ENCODE assay signal across 16 mouse cellular contexts in the genomic region with DNA sequence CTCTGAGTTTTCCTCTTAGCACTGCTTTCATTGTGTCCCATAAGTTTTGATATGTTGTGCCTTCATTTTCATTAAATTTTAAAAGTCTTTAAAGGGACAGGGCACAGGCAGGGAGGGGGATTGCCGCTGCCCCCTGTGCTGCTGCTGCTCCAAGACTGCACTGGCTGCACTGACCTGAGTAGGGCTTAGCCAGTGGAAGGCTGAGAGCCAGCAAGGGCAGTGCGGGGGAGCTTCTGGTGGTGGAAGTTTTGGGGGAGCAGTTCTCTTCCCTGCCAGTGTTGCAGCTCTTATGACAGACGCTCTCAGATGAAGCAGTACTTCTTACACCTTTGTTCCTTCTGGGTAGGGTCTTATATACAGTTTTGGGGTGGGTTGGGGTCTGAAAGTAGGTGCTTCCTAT. TPM values are rescaled to one million over a fixed set of nuclear protein-coding genes. Genes with fewer than 3 reads are reported as not detected.
DNase-seq lines count a peak whose midpoint lies in the region; TF ChIP-seq lines count a peak whose summit lies in the region.
"Had no signal": no experiment of that assay in that cellular context is flagged by ENCODE, and none has a peak within 500 bp of the region (broad histone marks: within the 10 kb centered on the region; RNA-seq: fewer than 3 reads in every experiment).

No protein-coding gene starts in this region.

- peak; percentile 88 for DNase-seq in heart, adult 11 months
- DNase-seq in heart, embryonic 10.5 days (ENCODE audit: low spot score) = no peak
- DNase-seq in spleen, adult 2 months (ENCODE audit: low read depth in 1 of 2, low spot score in 2 of 2) = no peak
- no peak for DNase-seq in spleen, postnatal 4 days (ENCODE audit: low spot score in 2 of 2)
- peak; percentile 37 for DNase-seq in A20 (ENCODE audit: low read depth, low spot score)
- DNase-seq: adrenal gland, adult 8-10 months; adrenal gland, postnatal 25 days; cerebellum, adult 9-11 months; gastrocnemius, postnatal 25 days; heart, adult 2 months had no signal

- no peaks in the 10 kb centered on the region for H3K9me3 ChIP-seq in heart, embryonic 10.5 days
- H3K9me3 ChIP-seq: forebrain, embryonic 10.5 days; forebrain, embryonic 13.5 days; hindbrain, embryonic 12.5 days; hindbrain, embryonic 15.5 days had no signal

- H3K4me1 ChIP-seq in heart, embryonic 10.5 days = peaks cover 32% of the 10 kb centered on the region
- H3K4me1 ChIP-seq in spleen, adult 2 months (ENCODE audit: control insufficient read depth, insufficient read depth, insufficient read length) = peaks cover 7% of the 10 kb centered on the region; the same call in 1 of the 2 replicates
- H3K4me1 ChIP-seq in bone marrow, adult 2 months (ENCODE audit: control insufficient read depth, insufficient read depth, low read length) = peaks cover 7% of the 10 kb centered on the region
- H3K4me1 ChIP-seq: forebrain, embryonic 10.5 days; hindbrain, embryonic 12.5 days had no signal

- WGBS in heart, embryonic 10.5 days = 78% methylated on average over 3 of the region's 3 CpGs
- WGBS in spleen, adult 2 months = 78% methylated on average over 3 of the region's 3 CpGs
- 65% methylated on average over 3 of the region's 3 CpGs for WGBS in bone marrow, adult 2 months

- no peak overlapping the region for H3K27ac ChIP-seq in heart, embryonic 10.5 days
- peak overlapping the region; percentile 35 for H3K27ac ChIP-seq in spleen, adult 2 months (ENCODE audit: insufficient read depth, low read length)
- peak overlapping the region; percentile 43; the same call in 1 of the 2 replicates for H3K27ac ChIP-seq in bone marrow, adult 2 months (ENCODE audit: control insufficient read depth, insufficient read depth, low read depth, low read length, poor library complexity)
- H3K27ac ChIP-seq: forebrain, embryonic 10.5 days; forebrain, embryonic 13.5 days; heart, adult 2 months; hindbrain, embryonic 12.5 days; hindbrain, embryonic 15.5 days had no signal

- no peak for TF ChIP-seq CTCF in spleen, adult 2 months (IDR thresholded peaks at IDR 0.05; ENCODE audit: extremely low read depth, insufficient read depth, insufficient read length, insufficient replicate concordance)
- TF ChIP-seq CTCF in bone marrow, adult 2 months (IDR thresholded peaks at IDR 0.05; ENCODE audit: control insufficient read depth, insufficient read depth, low read length) = no peak

- no peaks in the 10 kb centered on the region for H3K36me3 ChIP-seq in heart, embryonic 10.5 days
- H3K36me3 ChIP-seq in spleen, adult 2 months (ENCODE audit: control insufficient read depth, insufficient read depth, low read length) = no peaks in the 10 kb centered on the region
- H3K36me3 ChIP-seq: hindbrain, embryonic 12.5 days; hindbrain, embryonic 15.5 days had no signal

- no peak overlapping the region for H3K4me3 ChIP-seq in heart, embryonic 10.5 days
- H3K4me3 ChIP-seq in spleen, adult 2 months (ENCODE audit: extremely low read depth, insufficient read depth, insufficient read length) = no peak overlapping the region
- H3K4me3 ChIP-seq in bone marrow, adult 2 months (replicated peaks; ENCODE audit: control insufficient read depth, low read depth, low read length) = no peak overlapping the region
- H3K4me3 ChIP-seq: forebrain, embryonic 10.5 days; forebrain, embryonic 13.5 days; heart, adult 2 months; hindbrain, embryonic 12.5 days; hindbrain, embryonic 15.5 days had no signal

- no peak for TF ChIP-seq POLR2A in spleen, adult 2 months (IDR thresholded peaks at IDR 0.05; ENCODE audit: low read depth, low read length)
- TF ChIP-seq POLR2A in bone marrow, adult 2 months (IDR thresholded peaks at IDR 0.05; ENCODE audit: borderline replicate concordance, control insufficient read depth, low read depth, low read length) = no peak

- H3K27me3 ChIP-seq in heart, embryonic 10.5 days (ENCODE audit: insufficient read depth, poor library complexity, severe bottlenecking) = no peaks in the 10 kb centered on the region
- H3K27me3 ChIP-seq in spleen, adult 2 months (ENCODE audit: control insufficient read depth, insufficient read depth, low read length) = no peaks in the 10 kb centered on the region
- H3K27me3 ChIP-seq: forebrain, embryonic 13.5 days; hindbrain, embryonic 12.5 days; hindbrain, embryonic 15.5 days had no signal

RNA-seq across cellular contexts. Expression of a gene that starts 33.3 kb away (rescaled TPM):
- polyA plus RNA-seq in heart, embryonic 10.5 days (2016; fragmentation: Nextera tagmentation; extraction: Ambion mirVana) = 2.8 and 4.3 TPM in 2 replicates
- 1.2 and 1.5 TPM in 2 replicates for polyA plus RNA-seq in spleen, adult 2 months (2012; rRNA removed)
- 2.6 and 2.8 TPM in 2 replicates for polyA plus RNA-seq in bone marrow, adult 2 months (2011; ENCODE audit: insufficient read depth, insufficient read length, low replicate concordance, missing spikeins)
- polyA plus RNA-seq: activated CD4-positive, CD25-positive, alpha-beta regulatory T cell, adult 4 months had no signal

Comparison
In these comparisons a context has a peak if more than half of its experiments do, and no peak if none do; other contexts are left out.
1. DNase-seq: peak in heart, adult 11 months (single experiment) and A20 (single experiment); none in heart, embryonic 10.5 days (single experiment), spleen, adult 2 months (0 of 2) and spleen, postnatal 4 days (0 of 2).